24 mouse cellular contexts compared by ENCODE assay signal in genomic region chr14:122404596-122405154, GRCm38 (mm10). TPM values are rescaled to one million over a fixed set of nuclear protein-coding genes. Genes with fewer than 3 reads are reported as not detected.
DNase-seq lines count a peak whose midpoint lies in the region; ATAC-seq lines count a peak whose summit lies in the region.
"Had no signal": no experiment of that assay in that cellular context is flagged by ENCODE, and none has a peak within 500 bp of the region (broad histone marks: within the 10 kb centered on the region; RNA-seq: fewer than 3 reads in every experiment).

No protein-coding gene starts in this region.

- 61% methylated on average over 7 of the region's 7 CpGs for WGBS in midbrain, embryonic 10.5 days
- WGBS in midbrain, embryonic 16.5 days = 58% methylated on average over 7 of the region's 7 CpGs
- 51% methylated on average over 7 of the region's 7 CpGs for WGBS in hindbrain, embryonic 15.5 days
- WGBS in neural tube, embryonic 14.5 days = 58% methylated on average over 7 of the region's 7 CpGs

- H3K4me2 ChIP-seq in midbrain, embryonic 16.5 days (ENCODE audit: low read length) = no peak overlapping the region
- H3K4me2 ChIP-seq in hindbrain, embryonic 15.5 days = 0 out of 2 replicates have a peak overlapping the region, but pooled peaks have one; percentile 23
- no peak overlapping the region for H3K4me2 ChIP-seq in neural tube, embryonic 14.5 days (ENCODE audit: low read depth, low read length)
- H3K4me2 ChIP-seq: heart, embryonic 13.5 days; kidney, embryonic 15.5 days; liver, embryonic 12.5 days had no signal

- H3K9ac ChIP-seq in midbrain, embryonic 16.5 days (ENCODE audit: low read depth, low read length) = no peak overlapping the region
- no peak overlapping the region for H3K9ac ChIP-seq in hindbrain, embryonic 15.5 days
- no peak overlapping the region for H3K9ac ChIP-seq in neural tube, embryonic 14.5 days (replicated peaks; ENCODE audit: low read depth, low read length)
- H3K9ac ChIP-seq: heart, embryonic 13.5 days; kidney, embryonic 15.5 days; limb, embryonic 12.5 days; liver, embryonic 12.5 days had no signal

- peaks cover 77% of the 10 kb centered on the region for H3K4me1 ChIP-seq in midbrain, embryonic 10.5 days
- H3K4me1 ChIP-seq in midbrain, embryonic 16.5 days (ENCODE audit: control insufficient read depth, insufficient read depth, low read length) = peaks cover 9% of the 10 kb centered on the region
- H3K4me1 ChIP-seq in hindbrain, embryonic 15.5 days (replicated peaks) = peaks cover 14% of the 10 kb centered on the region
- H3K4me1 ChIP-seq in neural tube, embryonic 14.5 days (ENCODE audit: control insufficient read depth, insufficient read depth, low read length) = peaks cover 12% of the 10 kb centered on the region; the same call in 1 of the 2 replicates

- no peak for ATAC-seq in cerebellum, adult (ENCODE audit: insufficient number of reproducible peaks, low FRiP score, low TSS enrichment)
- no peak for ATAC-seq in midbrain, embryonic 16.5 days
- no peak for ATAC-seq in hindbrain, embryonic 15.5 days (ENCODE audit: low FRiP score, low read depth)
- peak; percentile 56 for ATAC-seq in neural tube, embryonic 14.5 days (ENCODE audit: low read depth)
- ATAC-seq: liver, embryonic 12.5 days had no signal

- peak overlapping the region; percentile 93 for H3K27ac ChIP-seq in midbrain, embryonic 10.5 days (replicated peaks)
- H3K27ac ChIP-seq in midbrain, embryonic 16.5 days (ENCODE audit: low read length) = no peak overlapping the region
- H3K27ac ChIP-seq in hindbrain, embryonic 15.5 days (replicated peaks) = peak overlapping the region; percentile 35
- no peak overlapping the region for H3K27ac ChIP-seq in neural tube, embryonic 14.5 days (ENCODE audit: low read depth, low read length)
- H3K27ac ChIP-seq: embryonic facial prominence, embryonic 10.5 days; heart, embryonic 13.5 days; kidney, embryonic 15.5 days; limb, embryonic 12.5 days; liver, embryonic 12.5 days had no signal

- H3K9me3 ChIP-seq in midbrain, embryonic 10.5 days (replicated peaks) = no peaks in the 10 kb centered on the region
- H3K9me3 ChIP-seq in midbrain, embryonic 16.5 days (replicated peaks; ENCODE audit: control insufficient read depth, low read length, poor library complexity, severe bottlenecking) = no peaks in the 10 kb centered on the region
- H3K9me3 ChIP-seq in hindbrain, embryonic 15.5 days = no peaks in the 10 kb centered on the region
- H3K9me3 ChIP-seq in neural tube, embryonic 14.5 days (ENCODE audit: control insufficient read depth, low read length) = no peaks in the 10 kb centered on the region
- H3K9me3 ChIP-seq: embryonic facial prominence, embryonic 10.5 days; heart, embryonic 13.5 days; kidney, embryonic 15.5 days; limb, embryonic 12.5 days; liver, embryonic 12.5 days had no signal

- peak; percentile 37 to 49 for DNase-seq in cerebellum, postnatal 14 days
- no peak for DNase-seq in midbrain, embryonic 10.5 days (ENCODE audit: low spot score)
- no peak for DNase-seq in right cerebral cortex, adult 2 months (ENCODE audit: low spot score in 2 of 2)
- no peak for DNase-seq in lung, postnatal 10 days
- DNase-seq: adrenal gland, postnatal 14 days; cerebellum, adult 8-10 months; heart, postnatal 14 days; kidney, adult 11 months; kidney, postnatal 36 days; layer of hippocampus, postnatal 36 days; lung, adult 18-20 months; right cerebral cortex, postnatal 14 days had no signal

- no peaks in the 10 kb centered on the region for H3K36me3 ChIP-seq in midbrain, embryonic 10.5 days
- H3K36me3 ChIP-seq in midbrain, embryonic 16.5 days (ENCODE audit: control insufficient read depth, insufficient read depth, low read length) = no peaks in the 10 kb centered on the region
- no peaks in the 10 kb centered on the region for H3K36me3 ChIP-seq in hindbrain, embryonic 15.5 days
- no peaks in the 10 kb centered on the region for H3K36me3 ChIP-seq in neural tube, embryonic 14.5 days (ENCODE audit: control insufficient read depth, insufficient read depth, low read length)
- H3K36me3 ChIP-seq: embryonic facial prominence, embryonic 10.5 days; heart, embryonic 13.5 days; kidney, embryonic 15.5 days; limb, embryonic 12.5 days; liver, embryonic 12.5 days had no signal

- H3K4me3 ChIP-seq in midbrain, embryonic 10.5 days = peak overlapping the region; percentile 62
- no peak overlapping the region for H3K4me3 ChIP-seq in midbrain, embryonic 16.5 days (ENCODE audit: low read depth, low read length)
- H3K4me3 ChIP-seq in hindbrain, embryonic 15.5 days = no peak overlapping the region
- H3K4me3 ChIP-seq in neural tube, embryonic 14.5 days (ENCODE audit: low read depth, low read length) = no peak overlapping the region
- H3K4me3 ChIP-seq: embryonic facial prominence, embryonic 10.5 days; heart, embryonic 13.5 days; kidney, embryonic 15.5 days; limb, embryonic 12.5 days; liver, embryonic 12.5 days; megakaryocyte, embryonic 14.5 days had no signal

- H3K27me3 ChIP-seq in midbrain, embryonic 10.5 days (ENCODE audit: low read depth, poor library complexity, severe bottlenecking) = peaks cover 99% of the 10 kb centered on the region
- peaks cover 65% of the 10 kb centered on the region for H3K27me3 ChIP-seq in midbrain, embryonic 16.5 days (ENCODE audit: control insufficient read depth, insufficient read depth, low read depth, low read length)
- H3K27me3 ChIP-seq in hindbrain, embryonic 15.5 days = peaks cover 74% of the 10 kb centered on the region
- H3K27me3 ChIP-seq in neural tube, embryonic 14.5 days (ENCODE audit: control insufficient read depth, insufficient read depth, low read length) = peaks cover 19% of the 10 kb centered on the region; the same call in 1 of the 2 replicates

RNA-seq across cellular contexts. Expression of gene Gm5089, which starts 46.2 kb away (rescaled TPM):
- polyA plus RNA-seq in midbrain, embryonic 10.5 days (2016; fragmentation: Nextera tagmentation; extraction: Ambion mirVana) = 0.82 and 1.3 TPM in 2 replicates
- 0.82 and 1.4 TPM in 2 replicates for polyA plus RNA-seq in midbrain, embryonic 16.5 days (2015; fragmentation: Nextera tagmentation; extraction: Ambion mirVana)
- 2.4 and 2.7 TPM in 2 replicates for polyA plus RNA-seq in hindbrain, embryonic 15.5 days (2015; fragmentation: Nextera tagmentation; extraction: Ambion mirVana)
- 0.27 and 0.81 TPM in 2 replicates for polyA plus RNA-seq in neural tube, embryonic 14.5 days (2014; fragmentation: Nextera tagmentation; extraction: Ambion mirVana)
- polyA plus RNA-seq: heart, embryonic 13.5 days; liver, embryonic 12.5 days; thymus, postnatal 0 days; urinary bladder, adult 2 months had no signal

Comparison
In these comparisons a context has a peak if more than half of its experiments do, and no peak if none do; other contexts are left out.
1. H3K27ac ChIP-seq: peak in midbrain, embryonic 10.5 days (single experiment) and hindbrain, embryonic 15.5 days (single experiment); none in midbrain, embryonic 16.5 days (single experiment) and neural tube, embryonic 14.5 days (single experiment).
2. DNase-seq: peak in cerebellum, postnatal 14 days (2 of 2); none in midbrain, embryonic 10.5 days (single experiment), right cerebral cortex, adult 2 months (0 of 2) and lung, postnatal 10 days (single experiment).